Mouse (Mus musculus) cerebellum, postnatal 10 days (tissue): ENCODE measurements at regions not wholly inside any gene's neighbourhood (a gene's known extent, or its start where the extent isn't known, plus 50 kb on each side); places are given as distances from the start of the nearest gene placed in this dataset.

Source experiments
- DNase-seq, 2 experiments: peaks; one replicate each; pipeline ENCODE4 v3.0.0; 2021; ENCODE audit warnings: mixed read lengths in 2 of 2

DNA sequence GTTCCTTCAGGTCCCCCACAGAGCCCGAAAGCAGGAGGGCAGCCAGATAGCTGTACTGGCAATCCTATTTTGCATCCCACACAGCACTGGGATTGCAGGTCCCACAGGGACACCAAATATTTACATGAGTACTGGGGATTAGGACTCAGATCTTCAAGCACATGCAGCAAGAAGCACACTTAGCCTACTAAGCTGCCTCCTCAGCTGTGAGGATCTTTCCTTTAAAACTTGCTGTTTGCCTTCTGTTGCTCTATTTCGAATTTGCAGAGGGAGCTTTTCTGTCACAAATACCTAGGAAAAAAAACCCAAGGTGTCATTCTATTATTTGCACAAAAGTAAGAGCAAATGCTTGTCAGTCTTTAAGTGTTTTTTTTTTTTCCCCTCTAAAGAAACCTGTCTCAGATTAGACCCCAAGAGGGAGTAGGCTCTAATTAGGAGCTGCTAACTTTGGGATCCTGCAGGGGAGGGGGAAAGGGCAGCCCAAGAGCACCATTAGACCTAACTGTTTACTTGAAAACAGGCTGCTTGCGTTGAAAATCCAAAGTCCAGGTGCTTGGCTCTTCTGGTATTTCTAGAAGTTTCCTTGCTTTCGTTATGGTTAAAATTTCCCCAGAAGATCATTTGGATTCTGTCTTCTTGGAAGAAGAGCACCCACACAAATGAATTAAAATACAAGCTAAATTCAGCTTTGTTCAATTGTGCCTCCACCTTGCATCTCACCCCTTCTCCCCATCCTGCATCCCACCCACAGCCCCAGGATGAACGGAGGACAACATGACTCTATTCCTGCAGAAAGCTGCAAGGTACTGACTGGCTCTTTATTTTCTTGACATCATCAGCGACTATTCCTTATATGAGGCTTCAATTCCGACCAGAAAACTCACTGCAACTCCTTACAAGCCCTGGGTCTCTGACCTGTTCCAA lies 215.5 kb downstream of the Kcnj2 start:
- no peak for DNase-seq

DNA sequence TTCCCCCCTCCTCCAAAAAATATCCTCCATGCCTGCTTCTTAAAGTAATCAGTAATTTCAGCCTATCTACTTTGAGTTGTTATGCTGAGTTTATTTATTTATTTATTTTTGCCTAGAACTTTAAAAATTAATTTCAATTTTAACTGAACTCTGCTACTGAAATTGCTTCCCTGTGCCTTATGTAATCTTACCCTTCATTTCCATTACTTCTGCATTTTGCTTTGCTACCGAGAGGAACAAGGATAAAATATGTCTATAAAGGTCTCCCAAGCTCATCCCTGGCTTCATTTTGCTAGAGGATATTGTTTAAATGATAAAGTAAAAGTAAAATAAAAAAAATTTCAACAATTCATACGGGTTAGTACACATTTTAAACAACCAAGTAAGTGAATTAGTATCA lies 216.3 kb downstream of the Kcnj2 start:
- no peak for DNase-seq

DNA sequence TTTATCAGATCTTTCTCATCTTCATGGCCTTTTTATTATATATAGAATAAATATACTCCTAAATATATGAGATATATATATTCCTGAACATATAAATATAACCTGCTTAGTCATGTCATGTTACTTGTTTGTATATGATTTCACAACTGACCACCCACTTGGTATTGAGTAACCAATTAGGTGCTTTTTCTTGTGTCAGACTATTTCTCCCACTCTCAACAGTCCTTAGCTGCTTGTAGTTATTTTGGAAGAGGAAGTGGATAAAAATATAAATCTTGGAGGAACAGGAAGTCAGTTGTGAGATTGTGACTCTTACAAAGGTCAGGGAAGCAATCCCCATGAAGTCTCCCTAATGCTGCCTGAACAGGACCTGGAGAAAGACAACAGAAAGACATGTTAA lies 224.6 kb downstream of the Kcnj2 start:
- DNase-seq, result no peak

DNA sequence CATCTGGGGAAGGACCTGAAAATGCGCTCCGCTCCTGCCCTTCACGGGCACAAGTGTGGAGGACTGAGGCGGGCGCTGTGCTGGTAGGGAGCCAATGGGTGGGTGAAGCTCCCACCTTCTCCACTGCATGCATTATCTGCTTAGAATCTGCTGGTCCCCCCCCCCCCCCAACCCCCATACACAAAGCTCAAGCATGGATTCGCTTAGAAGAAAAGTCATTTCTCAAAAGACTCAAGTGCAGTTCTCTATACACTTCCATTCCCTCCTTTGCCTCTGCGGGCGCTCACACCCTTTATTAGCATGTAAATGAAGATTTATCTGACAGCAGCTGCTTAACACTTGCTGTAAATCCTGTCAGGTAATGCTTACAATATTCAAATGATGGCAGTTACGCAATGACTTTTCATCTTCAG lies 230.4 kb downstream of the Kcnj2 start:
- peak; percentile 7 to 22 for DNase-seq

DNA sequence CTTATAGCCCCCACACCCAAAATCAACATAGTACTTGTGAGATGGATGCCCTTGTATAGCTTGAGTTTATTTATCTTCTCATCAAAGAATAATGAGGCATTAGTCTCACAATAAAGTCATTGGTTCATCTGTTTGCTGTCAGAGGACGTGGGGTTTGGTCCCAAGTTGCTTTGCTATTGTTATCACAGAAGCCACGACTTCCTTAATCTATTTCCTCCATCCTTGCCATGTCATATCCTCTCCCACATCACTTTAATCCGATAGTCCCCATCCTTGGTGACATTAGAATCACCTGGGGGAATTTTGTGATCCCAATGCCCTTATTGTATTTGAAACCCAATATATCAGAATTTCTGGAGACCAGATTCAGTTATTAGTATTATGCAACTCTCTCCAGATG lies 246.8 kb downstream of the Kcnj2 start:
- DNase-seq, result no peak

DNA sequence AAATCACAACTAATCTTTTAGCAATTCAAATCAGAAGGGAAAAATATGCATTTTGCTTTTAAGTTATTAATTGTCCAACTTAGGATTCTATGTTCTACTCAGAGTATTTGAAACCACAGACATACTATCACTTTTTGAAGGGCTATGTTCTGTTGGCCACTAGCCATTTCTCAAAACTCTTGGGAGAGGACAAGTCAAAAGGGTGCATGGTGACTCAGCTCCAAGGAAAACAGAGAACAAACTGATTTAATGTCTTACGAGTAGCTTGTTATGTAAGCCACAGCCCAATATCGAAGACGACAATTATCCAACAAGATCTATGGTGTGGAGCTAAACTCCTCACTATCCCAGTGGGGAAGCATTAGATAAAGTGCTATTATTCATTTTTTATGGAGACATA lies 247.6 kb downstream of the Kcnj2 start:
- no peak for DNase-seq

DNA sequence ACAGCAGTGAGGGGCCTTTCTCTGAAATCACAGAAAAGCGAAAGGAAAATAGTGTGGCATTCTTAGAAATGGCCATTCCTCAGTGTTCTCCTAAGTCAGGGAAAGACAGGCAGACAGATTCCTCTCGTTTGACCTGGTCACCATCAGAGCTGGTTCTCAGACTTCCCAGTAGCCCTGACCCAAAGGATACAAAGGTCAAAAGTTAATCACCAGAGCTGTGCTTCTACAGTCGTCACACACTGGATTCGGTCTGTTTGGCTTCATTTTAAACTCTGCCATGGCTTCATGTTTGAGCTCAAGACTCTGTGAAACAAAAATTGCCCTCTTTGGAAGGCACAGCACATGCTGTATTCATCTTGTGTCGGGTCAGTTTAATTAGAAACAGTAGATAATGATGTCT lies 255.6 kb downstream of the Kcnj2 start:
- no peak for DNase-seq

DNA sequence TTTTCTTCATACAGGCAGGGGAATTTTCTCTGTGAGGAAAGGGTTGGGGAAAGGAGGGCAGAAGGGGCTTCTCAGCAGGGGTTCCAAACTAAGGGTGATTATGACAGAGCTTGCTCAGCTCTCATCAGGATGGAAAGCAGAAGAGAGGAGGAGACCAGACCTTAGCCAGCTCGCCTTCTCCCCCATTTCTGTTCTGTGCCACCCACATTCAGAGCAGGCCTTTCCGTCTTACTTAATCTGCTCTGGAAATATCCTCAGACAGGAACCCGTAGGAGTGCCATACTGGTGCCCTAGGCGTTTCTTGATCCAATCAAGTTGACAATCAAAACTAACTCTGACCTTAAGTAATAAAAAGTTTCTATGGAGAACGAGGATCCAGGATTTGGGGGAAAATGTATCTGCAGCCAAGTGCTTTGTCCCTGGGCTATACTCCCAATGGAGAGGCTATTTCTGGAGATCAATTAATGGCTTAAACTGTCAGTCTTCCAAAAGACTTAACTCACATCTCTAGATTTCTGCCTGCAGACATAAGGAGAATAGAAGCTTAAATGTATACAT lies 258.6 kb downstream of the Kcnj2 start:
- no peak for DNase-seq

DNA sequence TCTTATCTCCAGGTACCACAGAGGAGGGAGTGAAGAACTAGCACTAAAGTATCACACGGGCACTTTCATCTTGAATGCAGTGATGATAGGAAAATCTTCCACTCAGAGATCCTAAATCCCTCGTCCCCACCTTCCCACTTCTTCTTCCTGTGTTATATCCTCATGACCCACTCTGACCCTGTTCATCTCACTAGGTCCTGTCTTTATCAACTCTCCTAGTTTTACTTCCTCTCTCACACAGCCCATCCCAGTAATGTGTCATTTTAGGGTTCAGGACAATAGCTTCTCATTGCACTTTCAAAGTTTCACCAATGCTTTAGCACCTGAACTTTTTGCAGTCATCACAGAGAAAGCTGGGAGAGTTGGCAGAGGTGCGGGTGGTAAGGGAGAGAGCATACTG lies 261.0 kb downstream of the Kcnj2 start:
- DNase-seq, result no peak

DNA sequence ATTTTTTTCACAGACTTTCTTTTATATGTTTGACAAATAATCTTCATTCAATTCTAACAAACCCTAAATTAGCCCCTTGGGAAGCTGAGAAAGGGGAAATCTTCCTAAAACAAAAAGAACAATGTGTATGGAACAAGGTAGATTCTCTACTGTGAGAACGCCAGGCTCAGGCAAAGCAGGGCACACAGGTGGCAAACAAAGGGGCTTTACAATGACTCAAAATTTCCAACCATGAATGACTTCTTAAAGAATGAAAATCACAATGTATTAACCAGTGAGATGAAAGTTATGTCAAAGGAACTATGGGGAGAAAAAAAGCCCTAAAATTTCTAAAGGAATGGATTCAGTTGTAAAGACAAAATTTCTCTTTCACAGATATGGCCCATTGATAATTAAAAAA lies 262.3 kb downstream of the Kcnj2 start:
- DNase-seq, result no peak

DNA sequence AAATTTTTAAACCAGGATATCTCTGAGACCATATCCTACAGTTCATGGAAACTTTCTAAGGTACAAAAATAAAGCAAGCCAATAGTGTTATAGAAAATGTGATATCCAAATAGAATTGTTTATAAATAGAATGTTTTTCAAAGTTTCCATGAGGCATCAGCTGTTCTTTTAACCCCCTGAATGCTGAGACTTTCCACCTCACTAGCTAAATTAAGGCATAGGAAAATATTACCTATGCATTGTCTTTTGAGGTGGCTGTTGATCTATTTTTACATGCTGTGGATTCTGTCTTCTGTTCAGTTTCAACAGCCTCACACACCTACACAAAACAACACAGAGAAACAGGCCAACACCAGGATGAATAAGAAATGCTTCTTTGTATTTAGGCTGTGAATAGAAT lies 265.6 kb downstream of the Kcnj2 start:
- no peak for DNase-seq

DNA sequence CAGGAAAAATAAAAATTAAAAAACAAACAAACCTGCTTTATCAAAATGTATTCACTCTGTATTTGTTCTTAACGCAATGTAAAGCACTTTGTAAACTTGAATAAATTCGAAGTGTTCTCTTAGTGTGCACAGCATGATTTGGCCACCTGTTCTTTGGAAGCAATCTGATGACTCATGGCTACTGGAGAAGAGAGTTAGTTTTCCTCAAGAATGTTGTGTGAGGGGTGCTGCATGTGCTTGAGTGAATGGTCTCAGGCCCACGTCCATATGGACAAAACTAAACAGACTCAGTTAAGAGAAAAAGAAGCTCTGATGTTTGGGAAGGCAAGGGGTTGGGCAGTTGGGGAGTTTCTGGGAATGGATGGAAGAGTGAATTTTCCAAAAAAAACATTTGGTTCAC lies 267.1 kb downstream of the Kcnj2 start:
- DNase-seq, result no peak

DNA sequence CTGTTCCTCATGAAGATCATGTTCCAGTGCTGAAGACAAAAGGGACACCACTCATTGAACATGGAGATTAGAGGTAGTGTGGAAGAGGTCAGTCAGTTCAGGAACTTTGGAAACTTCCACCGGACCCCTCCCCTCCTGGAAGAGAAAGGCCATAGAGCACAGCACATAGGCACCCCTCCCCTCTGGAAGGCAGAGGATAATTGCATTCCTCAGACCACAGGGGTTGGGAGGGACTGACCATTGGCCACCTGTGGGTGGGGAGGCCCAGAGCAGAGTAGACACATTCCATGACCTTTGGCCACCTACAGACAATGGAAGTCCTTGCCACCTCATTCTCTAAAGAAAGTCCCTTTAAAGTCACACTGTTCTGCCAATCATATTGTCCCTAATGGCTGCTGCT lies 281.6 kb downstream of the Kcnj2 start:
- DNase-seq, result no peak

DNA sequence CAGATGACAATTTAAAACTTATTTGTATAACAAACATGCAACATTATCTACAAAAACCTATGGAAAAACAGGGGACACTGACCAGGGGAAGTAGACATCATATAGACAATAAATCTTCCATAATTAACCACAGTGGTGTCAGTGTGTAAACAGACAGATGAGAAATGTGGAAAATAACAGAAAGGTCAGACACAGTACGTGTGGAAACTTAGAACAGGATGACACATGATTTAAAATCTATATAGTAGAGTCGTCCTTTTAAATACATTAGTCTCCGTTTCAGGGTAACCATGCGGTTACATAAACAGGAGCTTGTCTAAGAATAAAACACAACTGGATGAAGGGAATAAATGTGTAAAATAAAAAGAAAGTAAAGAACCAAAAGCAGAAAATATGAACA lies 284.1 kb downstream of the Kcnj2 start:
- no peak for DNase-seq

DNA sequence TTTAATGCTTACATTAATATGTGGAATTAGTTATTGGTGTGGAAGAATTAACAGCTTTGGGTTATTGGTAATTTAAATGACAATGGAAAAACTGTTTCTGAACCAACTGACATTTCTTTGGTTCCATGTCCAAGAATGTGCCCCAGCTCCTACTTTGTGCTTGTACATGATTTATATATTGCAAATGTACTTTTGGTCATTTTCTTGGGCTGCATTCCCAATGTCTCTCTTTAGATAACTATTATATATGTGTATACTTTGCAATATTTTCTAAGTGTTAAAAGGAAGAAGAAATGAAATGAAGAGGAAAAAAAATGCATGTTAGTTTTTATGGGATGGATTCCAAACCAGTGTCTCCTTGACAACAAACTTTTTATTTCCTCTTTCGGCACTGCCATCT lies 297.4 kb downstream of the Kcnj2 start:
- DNase-seq, result no peak

DNA sequence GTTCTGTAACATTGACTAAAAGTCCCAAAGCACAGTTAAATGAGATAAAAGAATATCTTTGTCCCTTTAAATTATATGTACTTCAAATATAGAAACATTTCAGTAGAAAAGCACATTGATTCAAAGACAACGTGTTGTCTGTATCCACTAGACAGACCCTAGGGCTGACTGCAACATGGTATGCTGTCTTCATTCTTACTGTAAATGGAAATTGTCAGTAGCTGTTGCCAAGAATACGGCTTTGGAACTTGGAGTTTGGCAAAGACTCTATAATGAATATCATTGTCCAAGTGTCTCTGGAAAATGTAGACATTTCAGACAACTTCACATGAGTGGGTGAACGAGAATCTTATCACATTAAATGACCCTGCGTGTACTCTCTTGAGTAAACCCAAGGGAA lies 311.2 kb downstream of the Kcnj2 start:
- DNase-seq, result no peak

DNA sequence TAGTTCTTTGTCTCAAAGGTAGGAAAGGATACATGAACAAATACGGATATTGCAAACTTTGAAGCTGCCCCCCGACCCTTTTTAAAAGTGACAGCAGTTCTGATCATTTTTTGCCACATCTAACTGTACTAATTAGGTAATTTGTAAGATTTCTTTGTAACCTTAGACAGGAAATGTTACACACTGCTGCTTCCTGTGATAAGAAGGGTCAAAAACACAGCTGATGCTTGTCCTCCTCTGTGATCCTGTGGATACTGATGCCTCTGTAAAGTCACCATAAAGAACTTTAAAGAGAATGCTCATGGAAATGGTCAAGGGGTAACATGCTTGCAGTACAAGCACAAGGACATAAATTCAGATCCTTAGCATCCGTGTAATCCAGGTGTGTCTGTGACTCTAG lies 313.9 kb downstream of the Kcnj2 start:
- DNase-seq, result no peak

DNA sequence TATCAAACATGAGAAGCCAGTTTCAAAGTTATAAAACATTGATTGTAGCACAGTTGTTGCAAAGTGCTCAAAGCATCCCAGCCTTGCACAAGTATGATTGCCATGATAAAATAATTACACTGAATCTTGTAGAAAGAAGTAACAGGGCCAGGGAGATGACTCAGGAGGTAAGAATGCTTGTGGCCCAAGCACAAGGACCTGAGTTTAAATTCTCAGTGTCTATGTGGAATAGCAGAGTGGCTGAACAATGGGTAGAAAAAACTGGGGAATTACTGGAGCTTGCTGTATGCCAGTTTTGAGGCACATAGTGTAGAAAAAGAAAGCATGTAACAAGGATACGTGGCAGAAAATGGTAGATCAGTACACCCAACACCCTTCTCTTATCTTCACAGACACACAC lies 332.7 kb downstream of the Kcnj2 start:
- no peak for DNase-seq

DNA sequence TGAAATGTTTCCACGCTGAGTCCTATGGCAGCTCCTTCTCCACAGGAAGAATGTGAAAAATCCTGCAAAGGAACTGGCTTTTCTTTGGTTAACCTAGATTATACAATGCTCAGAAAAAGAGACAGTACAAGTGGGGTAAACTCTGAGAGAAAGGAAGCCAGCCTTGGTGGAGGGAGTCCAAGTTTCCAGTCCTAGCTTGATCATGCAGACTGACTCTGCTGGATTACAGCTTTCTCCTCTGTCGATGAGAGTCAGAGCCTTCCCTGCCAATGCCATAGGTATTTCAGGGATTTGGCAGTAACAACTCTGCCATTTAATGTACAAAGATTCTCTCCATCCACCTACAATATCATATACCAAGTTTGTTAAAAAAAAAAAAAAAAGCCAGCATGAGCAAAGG lies 343.3 kb downstream of the Kcnj2 start:
- DNase-seq, result peak; percentile 17 to 47

DNA sequence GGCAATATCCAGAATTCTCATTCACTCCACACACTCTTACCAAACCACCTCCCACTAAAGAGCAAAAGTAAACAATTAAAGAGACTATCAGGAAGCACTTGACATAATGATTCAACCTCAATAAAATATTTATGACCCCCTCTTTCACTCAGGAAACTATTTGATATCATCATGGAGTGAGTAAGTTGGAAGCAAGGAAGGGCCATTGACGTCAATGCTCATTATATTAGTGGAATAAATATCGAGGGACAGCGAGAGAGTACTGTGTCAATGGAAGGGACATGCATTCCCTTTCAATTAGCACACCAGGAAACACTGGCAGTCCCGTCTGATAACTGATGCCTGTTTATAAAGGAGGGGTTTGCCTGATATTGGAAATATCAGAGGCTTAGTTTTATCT lies 358.9 kb downstream of the Kcnj2 start:
- DNase-seq, result no peak

DNA sequence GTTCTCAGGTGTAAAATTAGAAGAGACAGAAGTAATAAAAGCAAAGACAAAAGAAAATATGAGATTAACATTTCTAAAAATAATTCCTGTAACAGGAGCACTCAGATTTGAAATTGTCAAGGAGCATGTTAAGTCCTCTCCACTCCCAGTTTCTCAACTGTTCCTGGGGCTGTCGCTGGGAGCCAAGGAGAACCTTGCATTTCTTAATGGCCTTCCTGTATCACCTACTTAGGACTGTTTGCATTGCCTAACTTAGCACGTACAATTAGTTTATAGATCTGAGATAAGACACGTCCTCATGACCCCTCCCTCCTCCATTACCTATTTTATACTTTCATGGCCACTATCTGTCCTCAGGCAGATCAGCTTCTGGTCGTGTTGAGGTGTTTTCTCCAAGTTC lies 360.8 kb downstream of the Kcnj2 start:
- DNase-seq, result no peak

DNA sequence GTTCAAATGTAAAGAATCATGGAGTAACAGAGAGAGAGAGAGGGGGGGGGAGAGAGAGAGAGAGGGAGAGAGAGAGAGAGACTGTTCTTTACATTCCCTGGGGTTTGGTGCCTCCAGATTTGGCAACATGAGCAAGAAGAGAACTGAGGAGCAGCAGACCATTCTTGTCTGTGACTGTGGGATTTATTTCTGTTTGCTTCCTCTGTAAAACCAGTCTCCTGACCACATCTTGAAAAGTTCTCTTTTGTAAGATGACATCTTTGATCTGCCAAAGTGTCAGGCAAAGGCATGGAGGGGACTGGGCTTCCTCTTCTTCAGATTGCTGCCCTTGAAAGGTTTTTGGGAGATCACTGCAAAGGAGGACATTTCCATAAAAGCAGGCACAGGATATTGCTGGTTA lies 376.3 kb downstream of the Kcnj2 start:
- no peak for DNase-seq

DNA sequence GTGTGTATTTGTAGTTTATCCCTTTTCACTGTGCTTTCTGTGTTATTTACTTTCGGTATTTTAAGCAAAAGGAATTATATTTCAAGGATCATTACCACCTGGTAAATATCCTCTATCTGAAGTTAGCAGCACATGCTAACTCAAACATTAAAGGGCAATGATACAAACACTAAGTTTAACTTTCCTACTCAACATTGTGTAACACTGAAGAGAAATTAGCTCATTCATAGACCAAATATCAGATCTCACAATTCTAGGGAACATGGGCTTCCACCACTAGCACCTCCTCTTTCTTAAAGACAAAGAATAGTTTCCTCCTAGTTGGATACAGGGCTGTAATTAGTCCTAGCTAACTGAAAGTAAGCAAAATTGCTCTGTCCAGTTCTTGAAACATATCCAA lies 377.4 kb downstream of the Kcnj2 start:
- no peak for DNase-seq

DNA sequence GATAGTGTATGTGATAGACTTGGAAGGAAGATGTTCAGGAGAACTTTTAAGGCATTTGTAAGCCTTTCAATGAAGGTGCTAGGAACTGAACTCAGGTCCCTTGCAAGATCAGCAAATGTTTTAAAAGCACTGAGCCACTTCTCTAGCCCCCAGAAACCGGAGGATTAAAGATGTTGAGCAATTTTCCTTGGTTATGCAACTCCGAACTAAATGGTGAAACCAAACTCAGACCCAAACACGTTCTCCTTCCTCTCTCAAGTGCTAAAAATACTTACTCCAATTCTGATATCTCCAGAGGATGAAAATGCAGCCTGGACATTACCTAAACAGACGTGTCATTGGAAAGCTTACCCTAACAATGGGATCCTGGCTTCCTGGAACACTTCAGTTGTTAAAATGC lies 378.8 kb downstream of the Kcnj2 start:
- no peak for DNase-seq

DNA sequence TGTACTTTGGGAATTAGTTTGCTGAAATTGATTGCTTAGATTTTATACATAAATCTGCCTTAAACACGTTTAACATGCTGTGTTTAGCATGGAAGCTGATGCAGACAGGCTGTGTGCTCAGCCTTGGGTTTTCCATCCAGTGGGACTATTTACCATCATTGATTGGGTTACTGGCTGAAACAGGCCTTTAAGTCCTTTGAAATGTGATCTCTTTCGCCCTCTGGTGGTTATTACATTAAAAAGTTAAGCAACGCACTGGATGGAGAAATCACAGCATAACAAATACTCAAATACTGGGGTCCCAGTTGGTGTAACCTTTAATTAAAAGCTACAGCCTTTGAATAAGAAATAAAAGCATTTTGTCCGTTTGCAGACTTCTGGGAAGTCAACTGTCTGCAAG lies 379.8 kb downstream of the Kcnj2 start:
- peak; percentile 32 to 82 for DNase-seq
